14 mouse cellular contexts compared by ENCODE assay signal in the genomic region with DNA sequence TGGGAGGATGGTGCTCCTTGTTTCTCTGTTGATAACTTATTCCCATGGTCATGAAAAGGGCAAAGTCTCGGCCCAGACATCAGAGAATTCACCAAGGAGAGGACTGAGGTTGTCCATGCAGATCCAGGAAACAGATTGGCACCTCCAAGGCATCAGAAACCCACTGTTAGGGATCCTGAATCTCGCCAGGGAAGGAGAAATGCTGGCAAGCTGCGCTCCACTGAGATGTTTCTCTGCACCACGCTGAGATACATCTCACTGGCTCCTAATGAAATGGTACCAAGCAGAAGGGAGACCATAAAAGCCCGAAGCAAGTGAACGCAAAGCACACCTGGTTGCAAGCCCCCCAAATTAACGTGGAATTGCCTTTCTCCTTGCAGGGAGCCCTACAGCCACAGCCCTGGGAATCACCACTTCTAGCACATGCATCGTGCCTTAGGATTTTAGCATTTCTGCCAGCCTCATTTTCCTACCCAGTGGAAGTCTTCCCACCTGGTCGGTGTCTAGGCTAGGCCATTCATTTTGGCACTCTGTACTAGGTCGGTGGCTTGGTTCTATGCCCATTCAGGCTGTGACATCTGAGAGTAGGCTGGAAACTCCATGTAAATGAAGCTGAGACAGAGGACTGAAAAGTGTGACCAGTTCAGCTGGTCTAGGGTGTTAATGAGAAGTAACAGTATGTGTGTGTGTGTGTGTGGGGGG.
DNase-seq lines count a peak whose midpoint lies in the region; ATAC-seq and TF ChIP-seq lines count a peak whose summit lies in the region.
"Had no signal": no experiment of that assay in that cellular context is flagged by ENCODE, and none has a peak within 500 bp of the region (broad histone marks: within the 10 kb centered on the region; RNA-seq: fewer than 3 reads in every experiment).

No protein-coding gene starts in this region.

- peak overlapping the region; percentile 95 for H3K27ac ChIP-seq in forebrain, embryonic 13.5 days
- H3K27ac ChIP-seq in hindbrain, postnatal 0 days = peak overlapping the region; percentile 89
- H3K27ac ChIP-seq in liver, embryonic 12.5 days = no peak overlapping the region
- H3K27ac ChIP-seq: stomach, postnatal 0 days had no signal

- TF ChIP-seq CTCF in hindbrain, postnatal 0 days (IDR thresholded peaks at IDR 0.05; ENCODE audit: low read depth) = no peak

- peak; percentile 50 for ATAC-seq in forebrain, embryonic 13.5 days
- ATAC-seq in hindbrain, postnatal 0 days = peak; percentile 16; the same call in 1 of the 2 replicates
- no peak for ATAC-seq in liver, embryonic 12.5 days
- ATAC-seq: intestine, embryonic 16.5 days had no signal

- no peak overlapping the region for H3K4me2 ChIP-seq in forebrain, embryonic 13.5 days
- no peak overlapping the region for H3K4me2 ChIP-seq in hindbrain, postnatal 0 days (ENCODE audit: low read depth, low read length)
- H3K4me2 ChIP-seq in liver, embryonic 12.5 days = no peak overlapping the region
- H3K4me2 ChIP-seq: heart, embryonic 13.5 days had no signal

- WGBS in forebrain, embryonic 13.5 days = 65% methylated on average over 10 of the region's 10 CpGs
- 38% methylated on average over 10 of the region's 10 CpGs for WGBS in hindbrain, postnatal 0 days
- WGBS in liver, embryonic 12.5 days (ENCODE audit: insufficient replicate concordance) = 60% methylated on average over 10 of the region's 10 CpGs

- H3K36me3 ChIP-seq in forebrain, embryonic 13.5 days (ENCODE audit: poor library complexity, severe bottlenecking) = no peaks in the 10 kb centered on the region
- H3K36me3 ChIP-seq in hindbrain, postnatal 0 days (ENCODE audit: insufficient read depth, low read length) = no peaks in the 10 kb centered on the region
- H3K36me3 ChIP-seq in liver, embryonic 12.5 days = no peaks in the 10 kb centered on the region
- H3K36me3 ChIP-seq: heart, embryonic 13.5 days had no signal

- no peak overlapping the region for H3K9ac ChIP-seq in forebrain, embryonic 13.5 days
- no peak overlapping the region for H3K9ac ChIP-seq in hindbrain, postnatal 0 days (replicated peaks; ENCODE audit: low read length)
- no peak overlapping the region for H3K9ac ChIP-seq in liver, embryonic 12.5 days
- H3K9ac ChIP-seq: heart, embryonic 13.5 days had no signal

- peak; percentile 47 for DNase-seq in Muller cell, postnatal 12 days (ENCODE audit: inconsistent ontology term)
- DNase-seq in cerebellum, adult 18-20 months = peak; percentile 35 to 40
- peak; percentile 67 for DNase-seq in hindbrain, postnatal 0 days (ENCODE audit: low spot score)
- no peak for DNase-seq in c-Kit-positive CD71-positive TER-119-positive erythroid progenitor cells, embryonic 14.5 days (ENCODE audit: low spot score)
- DNase-seq in left cerebral cortex, postnatal 10 days (ENCODE audit: extremely low spot score in 1 of 2, low spot score in 2 of 2) = no peak
- DNase-seq in urinary bladder, adult 18-20 months (ENCODE audit: low spot score in 2 of 2) = no peak
- DNase-seq: kidney, postnatal 36 days; lung, adult 18-20 months had no signal

- H3K9me3 ChIP-seq in forebrain, embryonic 13.5 days (replicated peaks) = no peaks in the 10 kb centered on the region
- no peaks in the 10 kb centered on the region for H3K9me3 ChIP-seq in hindbrain, postnatal 0 days (ENCODE audit: low read length)
- no peaks in the 10 kb centered on the region for H3K9me3 ChIP-seq in liver, embryonic 12.5 days (replicated peaks)
- H3K9me3 ChIP-seq: heart, embryonic 13.5 days; megakaryocyte, embryonic 14.5 days had no signal

- no peaks in the 10 kb centered on the region for H3K27me3 ChIP-seq in forebrain, embryonic 13.5 days
- H3K27me3 ChIP-seq in hindbrain, postnatal 0 days (ENCODE audit: insufficient read depth, low read length) = no peaks in the 10 kb centered on the region
- H3K27me3 ChIP-seq in liver, embryonic 12.5 days (replicated peaks) = no peaks in the 10 kb centered on the region; the same call in 1 of the 2 replicates

- intact Hi-C loops in left cerebral cortex, postnatal 10 days (cut with DNase I) = loop anchor here (5.0 to 10.0 kb wide), 3 partner anchors 189 to 349 kb away; a partner anchor contains a TSS

- H3K4me1 ChIP-seq in forebrain, embryonic 13.5 days = peaks cover 49% of the 10 kb centered on the region
- H3K4me1 ChIP-seq in hindbrain, postnatal 0 days (ENCODE audit: insufficient read depth, low read length) = peaks cover 31% of the 10 kb centered on the region
- no peaks in the 10 kb centered on the region for H3K4me1 ChIP-seq in liver, embryonic 12.5 days

- H3K4me3 ChIP-seq in forebrain, embryonic 13.5 days = no peak overlapping the region
- no peak overlapping the region for H3K4me3 ChIP-seq in hindbrain, postnatal 0 days (ENCODE audit: low read length)
- no peak overlapping the region for H3K4me3 ChIP-seq in liver, embryonic 12.5 days
- H3K4me3 ChIP-seq: heart, embryonic 13.5 days; megakaryocyte, embryonic 14.5 days had no signal

Comparison
In these comparisons a context has a peak if more than half of its experiments do, and no peak if none do; other contexts are left out.
1. DNase-seq: peak in Muller cell, postnatal 12 days (single experiment), cerebellum, adult 18-20 months (2 of 2) and hindbrain, postnatal 0 days (single experiment); none in c-Kit-positive CD71-positive TER-119-positive erythroid progenitor cells, embryonic 14.5 days (single experiment), left cerebral cortex, postnatal 10 days (0 of 2) and urinary bladder, adult 18-20 months (0 of 2).